Mouse (Mus musculus): ENCODE measurements around the gene Hsd17b2. TPM values are rescaled to one million over a fixed set of nuclear protein-coding genes. Genes with fewer than 3 reads are reported as not detected.

Gene Hsd17b2
- total RNA-seq, 1 experiment: 0.31 TPM

GRCm38 (mm10) chr8:117764625-117765024 lies 62.9 kb downstream of the Hsd17b2 start:
- in situ Hi-C loops (cut with MboI; ENCODE audit: low sequenced_read_pairs in 2 of 2, unreplicated experiment in 2 of 2): no loop called here
- Histone ChIP-seq H3K27ac (ENCODE audit: insufficient read depth, low read depth, low read length, poor library complexity, severe bottlenecking) (no peak overlapping the region), H3K4me3 (ENCODE audit: insufficient read depth in 1 of 2, low read depth in 1 of 2, low read length in 2 of 2, poor library complexity in 1 of 2, severe bottlenecking in 1 of 2) (no peak overlapping the region), H3K9ac (ENCODE audit: insufficient read depth, low read depth, low read length, poor library complexity, severe bottlenecking) (no peak overlapping the region), H3K4me1 (ENCODE audit: control insufficient read depth in 2 of 2, insufficient read depth in 2 of 2, low read length in 2 of 2, poor library complexity in 1 of 2) (no peaks in the 10 kb centered on the region), H3K36me3 (ENCODE audit: control insufficient read depth, insufficient read depth, low read length, poor library complexity, severe bottlenecking) (no peaks in the 10 kb centered on the region), H3K9me3 (ENCODE audit: control insufficient read depth, insufficient read depth, low read depth, low read length) (no peaks in the 10 kb centered on the region)
- DNase-seq (ENCODE audit: low read depth, low spot score): no peak
- TF ChIP-seq HCFC1 (IDR thresholded peaks at IDR 0.05; ENCODE audit: borderline replicate concordance, insufficient read depth, low read length): no peak
- TF ChIP-seq MAFK (IDR thresholded peaks at IDR 0.05; ENCODE audit: insufficient read depth, low read depth, low read length): no peak

- H3K4me1 ChIP-seq (ENCODE audit: control insufficient read depth in 2 of 2, insufficient read depth in 2 of 2, low read length in 2 of 2, poor library complexity in 1 of 2): no peaks in the 10 kb centered on the region
- no peak for DNase-seq (ENCODE audit: low read depth, low spot score)
- no peaks in the 10 kb centered on the region for H3K9me3 ChIP-seq (ENCODE audit: control insufficient read depth, insufficient read depth, low read depth, low read length)
- TF ChIP-seq HCFC1 (IDR thresholded peaks at IDR 0.05; ENCODE audit: borderline replicate concordance, insufficient read depth, low read length) (no peak), ZC3H11A (IDR thresholded peaks at IDR 0.05; ENCODE audit: borderline replicate concordance, low read depth, low read length) (no peak), ZNF384 (IDR thresholded peaks at IDR 0.05; ENCODE audit: low read depth, low read length) (no peak), MAFK (IDR thresholded peaks at IDR 0.05; ENCODE audit: insufficient read depth, low read depth, low read length) (no peak), CHD2 (IDR thresholded peaks at IDR 0.05; ENCODE audit: low read depth, low read length) (no peak)
- H3K9ac ChIP-seq (ENCODE audit: insufficient read depth, low read depth, low read length, poor library complexity, severe bottlenecking): no peak overlapping the region
- in situ Hi-C loops (cut with MboI; ENCODE audit: low sequenced_read_pairs in 2 of 2, unreplicated experiment in 2 of 2): no loop called here
- no peaks in the 10 kb centered on the region for H3K36me3 ChIP-seq (ENCODE audit: control insufficient read depth, insufficient read depth, low read length, poor library complexity, severe bottlenecking)
- no peak overlapping the region for H3K4me3 ChIP-seq (ENCODE audit: insufficient read depth in 1 of 2, low read depth in 1 of 2, low read length in 2 of 2, poor library complexity in 1 of 2, severe bottlenecking in 1 of 2)
- H3K27ac ChIP-seq (ENCODE audit: insufficient read depth, low read depth, low read length, poor library complexity, severe bottlenecking): no peak overlapping the region
Observed at GRCm38 (mm10) chr8:117765947-117766346, 64.2 kb downstream of the Hsd17b2 start.

- in situ Hi-C loops (cut with MboI; ENCODE audit: low sequenced_read_pairs in 2 of 2, unreplicated experiment in 2 of 2): no loop called here
- no peaks in the 10 kb centered on the region for H3K9me3 ChIP-seq (ENCODE audit: control insufficient read depth, insufficient read depth, low read depth, low read length)
- H3K4me1 ChIP-seq (ENCODE audit: control insufficient read depth in 2 of 2, insufficient read depth in 2 of 2, low read length in 2 of 2, poor library complexity in 1 of 2): no peaks in the 10 kb centered on the region
- TF ChIP-seq ZNF384 (IDR thresholded peaks at IDR 0.05; ENCODE audit: low read depth, low read length): no peak
- TF ChIP-seq CHD2 (IDR thresholded peaks at IDR 0.05; ENCODE audit: low read depth, low read length): no peak
- TF ChIP-seq MAFK (IDR thresholded peaks at IDR 0.05; ENCODE audit: insufficient read depth, low read depth, low read length): no peak
- no peak for TF ChIP-seq HCFC1 (IDR thresholded peaks at IDR 0.05; ENCODE audit: borderline replicate concordance, insufficient read depth, low read length)
- no peak for TF ChIP-seq ZC3H11A (IDR thresholded peaks at IDR 0.05; ENCODE audit: borderline replicate concordance, low read depth, low read length)
- H3K27ac ChIP-seq (ENCODE audit: insufficient read depth, low read depth, low read length, poor library complexity, severe bottlenecking): no peak overlapping the region
- DNase-seq (ENCODE audit: low read depth, low spot score): no peak
- H3K36me3 ChIP-seq (ENCODE audit: control insufficient read depth, insufficient read depth, low read length, poor library complexity, severe bottlenecking): no peaks in the 10 kb centered on the region
- no peak overlapping the region for H3K9ac ChIP-seq (ENCODE audit: insufficient read depth, low read depth, low read length, poor library complexity, severe bottlenecking)
- no peak overlapping the region for H3K4me3 ChIP-seq (ENCODE audit: insufficient read depth in 1 of 2, low read depth in 1 of 2, low read length in 2 of 2, poor library complexity in 1 of 2, severe bottlenecking in 1 of 2)
Observed at GRCm38 (mm10) chr8:117768971-117769370, 67.3 kb downstream of the Hsd17b2 start.

- DNase-seq (ENCODE audit: low read depth, low spot score): no peak
- TF ChIP-seq ZNF384 (IDR thresholded peaks at IDR 0.05; ENCODE audit: low read depth, low read length): no peak
- no peak for TF ChIP-seq MAFK (IDR thresholded peaks at IDR 0.05; ENCODE audit: insufficient read depth, low read depth, low read length)
- TF ChIP-seq HCFC1 (IDR thresholded peaks at IDR 0.05; ENCODE audit: borderline replicate concordance, insufficient read depth, low read length): no peak
- TF ChIP-seq CHD2 (IDR thresholded peaks at IDR 0.05; ENCODE audit: low read depth, low read length): no peak
- no peak for TF ChIP-seq ZC3H11A (IDR thresholded peaks at IDR 0.05; ENCODE audit: borderline replicate concordance, low read depth, low read length)
- H3K36me3 ChIP-seq (ENCODE audit: control insufficient read depth, insufficient read depth, low read length, poor library complexity, severe bottlenecking): no peaks in the 10 kb centered on the region
- H3K27ac ChIP-seq (ENCODE audit: insufficient read depth, low read depth, low read length, poor library complexity, severe bottlenecking): no peak overlapping the region
- H3K4me3 ChIP-seq (ENCODE audit: insufficient read depth in 1 of 2, low read depth in 1 of 2, low read length in 2 of 2, poor library complexity in 1 of 2, severe bottlenecking in 1 of 2): no peak overlapping the region
- H3K9me3 ChIP-seq (ENCODE audit: control insufficient read depth, insufficient read depth, low read depth, low read length): no peaks in the 10 kb centered on the region
- peaks cover 2 to 4% of the 10 kb centered on the region in 2 experiments; a peak in 2 of 4 replicates for H3K4me1 ChIP-seq (ENCODE audit: control insufficient read depth in 2 of 2, insufficient read depth in 2 of 2, low read length in 2 of 2, poor library complexity in 1 of 2)
- H3K9ac ChIP-seq (ENCODE audit: insufficient read depth, low read depth, low read length, poor library complexity, severe bottlenecking): no peak overlapping the region
- in situ Hi-C loops (cut with MboI; ENCODE audit: low sequenced_read_pairs in 2 of 2, unreplicated experiment in 2 of 2): loop anchor here in 1 of 2 experiments (5.0 kb wide), 1 partner anchor 91 kb away; no protein-coding TSS in a partner anchor
Observed at GRCm38 (mm10) chr8:117771115-117771836, 69.6 kb downstream of the Hsd17b2 start.

Measured in ES-E14 (cell line).